Mouse (Mus musculus): ENCODE results near the gene Tll1. TPM values are rescaled to one million over a fixed set of nuclear protein-coding genes. Genes with fewer than 3 reads are reported as not detected.

The Tll1 gene
- polyA plus RNA-seq (2012; rRNA removed) = 0.11 and 0.18 TPM in 2 replicates

DNA sequence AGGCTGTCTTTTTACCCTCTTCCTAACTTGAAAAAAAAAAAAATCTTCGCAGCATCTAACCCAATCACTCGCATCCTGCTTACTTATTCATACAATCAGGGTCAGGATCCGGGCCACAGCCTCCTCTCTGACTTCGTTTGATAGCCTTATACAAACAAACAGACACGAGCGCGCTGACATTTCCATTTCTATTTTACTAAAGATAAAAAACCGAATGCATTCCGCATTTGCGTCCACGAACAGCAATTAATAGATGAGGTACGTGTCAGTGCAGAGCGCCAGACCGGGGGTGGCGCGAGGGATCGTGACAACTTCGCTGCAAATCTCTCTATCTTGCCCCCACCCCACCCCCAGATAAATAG is at the start of gene Tll1:
Tll1 (minus strand) TSS at position 248 of the 362 bp plus-strand sequence.

